Mouse (Mus musculus): ENCODE data around the gene Olfr1002. TPM values are rescaled to one million over a fixed set of nuclear protein-coding genes. Genes with fewer than 3 reads are reported as not detected.
"Not testable (repeated sequence)": the region's sequence is repeated elsewhere in the genome, so short reads cannot be mapped to it uniquely, and the experiment has no call there.

Olfr1002 gene
- polyA plus RNA-seq (2014; fragmentation: Nextera tagmentation; extraction: Ambion mirVana): not detected in 2 replicates

- Histone ChIP-seq H3K27ac (ENCODE audit: low read depth, low read length) (no peak within 1 kb of the TSS), H3K27me3 (ENCODE audit: control insufficient read depth, insufficient read depth, low read length) (no peaks in the 10 kb centered on the region), H3K4me3 (ENCODE audit: low read depth, low read length) (no peak within 1 kb of the TSS), H3K9ac (ENCODE audit: low read length) (no peak within 1 kb of the TSS), H3K4me1 (replicated peaks; ENCODE audit: control insufficient read depth, insufficient read depth, low read length) (no peaks in the 10 kb centered on the region), H3K4me2 (ENCODE audit: low read depth, low read length, severe bottlenecking) (no peak within 1 kb of the TSS), H3K9me3 (ENCODE audit: control insufficient read depth, low read length) (no peaks in the 10 kb centered on the region), H3K36me3 (ENCODE audit: control insufficient read depth, insufficient read depth, low read length) (no peaks in the 10 kb centered on the region)
- WGBS: 80% methylated on average over 1 of the region's 1 CpGs
- DNase-seq (ENCODE audit: low spot score): no peak
- no peak for ATAC-seq (replicated peaks; ENCODE audit: low FRiP score)
These were observed at the start of gene Olfr1002 for GRCm38 (mm10) chr2:85650604-85651003. Gene Olfr1002, minus strand, starts transcription at chr2:85650704.

- DNase-seq (ENCODE audit: low spot score) (no peak), ATAC-seq (replicated peaks; ENCODE audit: low FRiP score) (no peak)
- no peaks in the 10 kb centered on the region for H3K27me3 ChIP-seq (ENCODE audit: control insufficient read depth, insufficient read depth, low read length)
- no peaks in the 10 kb centered on the region for H3K36me3 ChIP-seq (ENCODE audit: control insufficient read depth, insufficient read depth, low read length)
- no peak within 1 kb of the TSS for H3K4me2 ChIP-seq (ENCODE audit: low read depth, low read length, severe bottlenecking)
- no peak within 1 kb of the TSS for H3K27ac ChIP-seq (ENCODE audit: low read depth, low read length)
- no peaks in the 10 kb centered on the region for H3K9me3 ChIP-seq (ENCODE audit: control insufficient read depth, low read length)
- H3K4me1 ChIP-seq (replicated peaks; ENCODE audit: control insufficient read depth, insufficient read depth, low read length): no peaks in the 10 kb centered on the region
- no peak within 1 kb of the TSS for H3K4me3 ChIP-seq (ENCODE audit: low read depth, low read length)
- H3K9ac ChIP-seq (ENCODE audit: low read length): no peak within 1 kb of the TSS
These were observed 38.6 kb upstream of the Olfr1002 start, which contains the start of gene Olfr1008 for GRCm38 (mm10) chr2:85689131-85689530. Gene Olfr1008, plus strand, starts transcription at chr2:85689431.

GRCm38 (mm10) chr2:85678667-85679066 lies 28.2 kb upstream of the Olfr1002 start, which contains the start of gene Olfr1006:
Gene Olfr1006, minus strand, starts transcription at chr2:85678767.
- DNase-seq (ENCODE audit: low spot score) (no peak), ATAC-seq (replicated peaks; ENCODE audit: low FRiP score) (no peak)
- H3K27me3 ChIP-seq (ENCODE audit: control insufficient read depth, insufficient read depth, low read length): no peaks in the 10 kb centered on the region
- no peak within 1 kb of the TSS for H3K4me3 ChIP-seq (ENCODE audit: low read depth, low read length)
- no peaks in the 10 kb centered on the region for H3K9me3 ChIP-seq (ENCODE audit: control insufficient read depth, low read length)
- no peaks in the 10 kb centered on the region for H3K36me3 ChIP-seq (ENCODE audit: control insufficient read depth, insufficient read depth, low read length)
- no peak within 1 kb of the TSS for H3K4me2 ChIP-seq (ENCODE audit: low read depth, low read length, severe bottlenecking)
- H3K27ac ChIP-seq (ENCODE audit: low read depth, low read length): no peak within 1 kb of the TSS
- no peaks in the 10 kb centered on the region for H3K4me1 ChIP-seq (replicated peaks; ENCODE audit: control insufficient read depth, insufficient read depth, low read length)
- no peak within 1 kb of the TSS for H3K9ac ChIP-seq (ENCODE audit: low read length)

GRCm38 (mm10) chr2:85664355-85664754 lies 13.9 kb upstream of the Olfr1002 start, which contains the start of gene Olfr154:
Gene Olfr154, minus strand, starts transcription at chr2:85664455.
- H3K27ac ChIP-seq (ENCODE audit: low read depth, low read length); H3K36me3 ChIP-seq (ENCODE audit: control insufficient read depth, insufficient read depth, low read length); ATAC-seq (replicated peaks; ENCODE audit: low FRiP score); H3K4me2 ChIP-seq (ENCODE audit: low read depth, low read length, severe bottlenecking); H3K4me1 ChIP-seq (replicated peaks; ENCODE audit: control insufficient read depth, insufficient read depth, low read length); H3K9ac ChIP-seq (ENCODE audit: low read length); DNase-seq (ENCODE audit: low spot score); H3K4me3 ChIP-seq (ENCODE audit: low read depth, low read length); H3K27me3 ChIP-seq (ENCODE audit: control insufficient read depth, insufficient read depth, low read length); H3K9me3 ChIP-seq (ENCODE audit: control insufficient read depth, low read length): not testable (repeated sequence)

GRCm38 (mm10) chr2:85611803-85612202 lies 38.7 kb downstream of the Olfr1002 start, which contains the start of gene Olfr1000:
Gene Olfr1000, minus strand, starts transcription at chr2:85611903.
- no peak within 1 kb of the TSS for H3K27ac ChIP-seq (ENCODE audit: low read depth, low read length)
- 73% methylated on average over 1 of the region's 1 CpGs for WGBS
- DNase-seq (ENCODE audit: low spot score) (no peak), ATAC-seq (replicated peaks; ENCODE audit: low FRiP score) (no peak)
- no peak within 1 kb of the TSS for H3K4me2 ChIP-seq (ENCODE audit: low read depth, low read length, severe bottlenecking)
- no peak within 1 kb of the TSS for H3K4me3 ChIP-seq (ENCODE audit: low read depth, low read length)
- H3K27me3 ChIP-seq (ENCODE audit: control insufficient read depth, insufficient read depth, low read length): no peaks in the 10 kb centered on the region
- H3K9ac ChIP-seq (ENCODE audit: low read length): no peak within 1 kb of the TSS
- H3K4me1 ChIP-seq (replicated peaks; ENCODE audit: control insufficient read depth, insufficient read depth, low read length): no peaks in the 10 kb centered on the region
- no peaks in the 10 kb centered on the region for H3K36me3 ChIP-seq (ENCODE audit: control insufficient read depth, insufficient read depth, low read length)
- H3K9me3 ChIP-seq (ENCODE audit: control insufficient read depth, low read length): no peaks in the 10 kb centered on the region

Other genes with a start within 250 kb of the Olfr1002 start
- not detected in 2 replicates for gene Olfr992, start 241.2 kb downstream of the Olfr1002 start, polyA plus RNA-seq (2014; fragmentation: Nextera tagmentation; extraction: Ambion mirVana)
- not detected in 2 replicates for gene Olfr993, start 235.8 kb downstream of the Olfr1002 start, polyA plus RNA-seq (2014; fragmentation: Nextera tagmentation; extraction: Ambion mirVana)
- gene Olfr994, start 214.3 kb downstream of the Olfr1002 start, polyA plus RNA-seq (2014; fragmentation: Nextera tagmentation; extraction: Ambion mirVana): not detected in 2 replicates
- gene Olfr995, start 207.1 kb downstream of the Olfr1002 start, polyA plus RNA-seq (2014; fragmentation: Nextera tagmentation; extraction: Ambion mirVana): not detected in 2 replicates
- 0.13 TPM in 1 of 2 replicates, not detected in the other for gene 4833423E24Rik, start 131.7 kb downstream of the Olfr1002 start, polyA plus RNA-seq (2014; fragmentation: Nextera tagmentation; extraction: Ambion mirVana)
- not detected in 2 replicates for gene Olfr996, start 71.5 kb downstream of the Olfr1002 start, polyA plus RNA-seq (2014; fragmentation: Nextera tagmentation; extraction: Ambion mirVana)
- not detected in 2 replicates for gene Olfr998, start 61.8 kb downstream of the Olfr1002 start, polyA plus RNA-seq (2014; fragmentation: Nextera tagmentation; extraction: Ambion mirVana)
- gene Olfr1000, start 38.8 kb downstream of the Olfr1002 start, polyA plus RNA-seq (2014; fragmentation: Nextera tagmentation; extraction: Ambion mirVana): not detected in 2 replicates
- gene Olfr154, start 13.8 kb upstream of the Olfr1002 start, polyA plus RNA-seq (2014; fragmentation: Nextera tagmentation; extraction: Ambion mirVana): not detected in 2 replicates
- gene Olfr1006, start 28.1 kb upstream of the Olfr1002 start, polyA plus RNA-seq (2014; fragmentation: Nextera tagmentation; extraction: Ambion mirVana): not detected in 2 replicates
- gene Olfr1008, start 38.7 kb upstream of the Olfr1002 start, polyA plus RNA-seq (2014; fragmentation: Nextera tagmentation; extraction: Ambion mirVana): not detected in 2 replicates
- not detected in 2 replicates for gene Olfr1009, start 64.7 kb upstream of the Olfr1002 start, polyA plus RNA-seq (2014; fragmentation: Nextera tagmentation; extraction: Ambion mirVana)
- gene Olfr1012, start 112.1 kb upstream of the Olfr1002 start, polyA plus RNA-seq (2014; fragmentation: Nextera tagmentation; extraction: Ambion mirVana): not detected in 2 replicates
- gene Olfr1013, start 116.4 kb upstream of the Olfr1002 start, polyA plus RNA-seq (2014; fragmentation: Nextera tagmentation; extraction: Ambion mirVana): not detected in 2 replicates
- not detected in 2 replicates for gene Olfr1014, start 122.0 kb upstream of the Olfr1002 start, polyA plus RNA-seq (2014; fragmentation: Nextera tagmentation; extraction: Ambion mirVana)
- not detected in 2 replicates for gene Olfr1015, start 131.3 kb upstream of the Olfr1002 start, polyA plus RNA-seq (2014; fragmentation: Nextera tagmentation; extraction: Ambion mirVana)
- gene Olfr1016, start 151.8 kb upstream of the Olfr1002 start, polyA plus RNA-seq (2014; fragmentation: Nextera tagmentation; extraction: Ambion mirVana): not detected in 2 replicates
- not detected in 2 replicates for gene Olfr1018, start 167.8 kb upstream of the Olfr1002 start, polyA plus RNA-seq (2014; fragmentation: Nextera tagmentation; extraction: Ambion mirVana)
- gene Olfr1019, start 194.8 kb upstream of the Olfr1002 start, polyA plus RNA-seq (2014; fragmentation: Nextera tagmentation; extraction: Ambion mirVana): not detected in 2 replicates
- gene Olfr1020, start 196.3 kb upstream of the Olfr1002 start, polyA plus RNA-seq (2014; fragmentation: Nextera tagmentation; extraction: Ambion mirVana): not detected in 2 replicates
- gene Olfr1022, start 217.9 kb upstream of the Olfr1002 start, polyA plus RNA-seq (2014; fragmentation: Nextera tagmentation; extraction: Ambion mirVana): not detected in 2 replicates
- not detected in 2 replicates for gene Olfr1023, start 234.9 kb upstream of the Olfr1002 start, polyA plus RNA-seq (2014; fragmentation: Nextera tagmentation; extraction: Ambion mirVana)

All from forebrain, embryonic 11.5 days (tissue).